Mouse (Mus musculus): ENCODE measurements around the gene Nxf1. TPM values are rescaled to one million over a fixed set of nuclear protein-coding genes. Genes with fewer than 3 reads are reported as not detected.

Gene Nxf1
- total RNA-seq, 1 experiment from 2014 or later: 533 TPM

Other genes with a start within 250 kb of the Nxf1 start
- gene Slc22a8, start 165.8 kb upstream of the Nxf1 start, total RNA-seq (2023): not detected
- not detected for gene Slc22a6, start 139.0 kb upstream of the Nxf1 start, total RNA-seq (2023)
- gene Chrm1, start 93.3 kb upstream of the Nxf1 start, total RNA-seq (2023): not detected
- 174 TPM for gene Slc3a2, start 33.7 kb upstream of the Nxf1 start, total RNA-seq (2023)
- gene Wdr74, start 21.2 kb upstream of the Nxf1 start, total RNA-seq (2023): 92.0 TPM
- 7.7 TPM for gene 1700092M07Rik, start 16.4 kb upstream of the Nxf1 start, total RNA-seq (2023)
- 251 TPM for gene Stx5a, start 15.7 kb upstream of the Nxf1 start, total RNA-seq (2023)
- 39.0 TPM for gene Tmem223, start 13.9 kb downstream of the Nxf1 start, total RNA-seq (2023)
- 68.8 TPM for gene Tmem179b, start 17.4 kb downstream of the Nxf1 start, total RNA-seq (2023)
- 10.7 TPM for gene Taf6l, start 29.3 kb downstream of the Nxf1 start, total RNA-seq (2023)
- 62.8 TPM for gene Polr2g, start 41.5 kb downstream of the Nxf1 start, total RNA-seq (2023)
- gene Zbtb3, start 45.5 kb downstream of the Nxf1 start, total RNA-seq (2023): 0.77 TPM
- gene Ttc9c, start 62.3 kb downstream of the Nxf1 start, total RNA-seq (2023): 25.7 TPM
- 104 TPM for gene Hnrnpul2, start 62.9 kb downstream of the Nxf1 start, total RNA-seq (2023)
- 8.5 TPM for gene AC129217.1, start 72.7 kb downstream of the Nxf1 start, total RNA-seq (2023)
- gene Bscl2, start 80.4 kb downstream of the Nxf1 start, total RNA-seq (2023): 39.8 TPM
- not detected for gene Gng3, start 82.1 kb downstream of the Nxf1 start, total RNA-seq (2023)
- 1.0 TPM for gene Lrrn4cl, start 93.7 kb downstream of the Nxf1 start, total RNA-seq (2023)
- 118 TPM for gene Ubxn1, start 114.4 kb downstream of the Nxf1 start, total RNA-seq (2023)
- 36.8 TPM for gene Uqcc3, start 123.8 kb downstream of the Nxf1 start, total RNA-seq (2023)
- 15.5 TPM for gene Lbhd1, start 126.7 kb downstream of the Nxf1 start, total RNA-seq (2023)
- gene Gm49403, start 126.9 kb downstream of the Nxf1 start, total RNA-seq (2023): not detected
- 28.3 TPM for gene 1810009A15Rik, start 131.8 kb downstream of the Nxf1 start, total RNA-seq (2023)
- gene Gm49416, start 131.9 kb downstream of the Nxf1 start, total RNA-seq (2023): not detected
- 21.0 TPM for gene Ints5, start 135.9 kb downstream of the Nxf1 start, total RNA-seq (2023)
- 133 TPM for gene Ganab, start 141.0 kb downstream of the Nxf1 start, total RNA-seq (2023)
- 47.9 TPM for gene B3gat3, start 163.3 kb downstream of the Nxf1 start, total RNA-seq (2023)
- 4.2 TPM for gene Rom1, start 172.3 kb downstream of the Nxf1 start, total RNA-seq (2023)
- 81.1 TPM for gene Eml3, start 172.5 kb downstream of the Nxf1 start, total RNA-seq (2023)
- gene Mta2, start 184.8 kb downstream of the Nxf1 start, total RNA-seq (2023): 190 TPM
- gene Tut1, start 196.8 kb downstream of the Nxf1 start, total RNA-seq (2023): 37.9 TPM
- 593 TPM for gene Eef1g, start 210.0 kb downstream of the Nxf1 start, total RNA-seq (2023)
- gene Ahnak, start 232.2 kb downstream of the Nxf1 start, total RNA-seq (2023): 73.0 TPM